Mouse (Mus musculus): ENCODE measurements around the gene Atg16l1.

- TF ChIP-seq CTCF (conservative IDR thresholded peaks at IDR 0.05; ENCODE audit: low read length) (no peak), POU5F1 (IDR thresholded peaks at IDR 0.05; ENCODE audit: borderline replicate concordance, low read length) (no peak), NANOG (IDR thresholded peaks at IDR 0.05; ENCODE audit: borderline replicate concordance, low read length) (no peak)
Measured at GRCm38 (mm10) chr1:87722081-87722480, 33.6 kb upstream of the Atg16l1 start.

Data from E14TG2a.4 (cell line).